Mouse (Mus musculus): Measurements from ENCODE around the gene Plcl1. TPM values are rescaled to one million over a fixed set of nuclear protein-coding genes. Genes with fewer than 3 reads are reported as not detected.

The Plcl1 gene
- polyA plus RNA-seq, 1 experiment from 2014 or later: 4.4 TPM

Other genes starting within 250 kb of the Plcl1 start
- 9.4 and 12.7 TPM in 2 replicates for gene Rftn2, start 179.1 kb upstream of the Plcl1 start, polyA plus RNA-seq (2015; fragmentation: Nextera tagmentation; extraction: Ambion mirVana)
- 2.4 and 2.6 TPM in 2 replicates for gene Mars2, start 168.7 kb upstream of the Plcl1 start, polyA plus RNA-seq (2015; fragmentation: Nextera tagmentation; extraction: Ambion mirVana)
- gene Boll, start 42.5 kb upstream of the Plcl1 start, polyA plus RNA-seq (2015; fragmentation: Nextera tagmentation; extraction: Ambion mirVana): 0.49 TPM in 1 of 2 replicates, not detected in the other